Mouse (Mus musculus): Measurements from ENCODE around the gene Rfc2.

- TF ChIP-seq TAL1 (IDR thresholded peaks at IDR 0.05; ENCODE audit: low read length) = no peak
- no peak for TF ChIP-seq GATA1 (IDR thresholded peaks at IDR 0.05; ENCODE audit: low read length)
Measured at GRCm38 (mm10) chr5:134621099-134621640, 40.0 kb downstream of the Rfc2 start.

Data from erythroblast, embryonic 14.5 days (primary cell).